Mouse (Mus musculus): Measurements from ENCODE around the gene Fgf23.

- TF ChIP-seq CTCF (IDR thresholded peaks at IDR 0.05; ENCODE audit: low read depth) = no peak
- TF ChIP-seq EP300 (optimal IDR thresholded peaks at IDR 0.05) = no peak
Measured at GRCm38 (mm10) chr6:127106726-127107125, 34.0 kb downstream of the Fgf23 start.

All from stomach, postnatal 0 days (tissue).